Mouse (Mus musculus): ENCODE results near the gene Slc25a17. TPM values are rescaled to one million over a fixed set of nuclear protein-coding genes. Genes with fewer than 3 reads are reported as not detected.

Gene Slc25a17
- polyA plus RNA-seq, 1 experiment from 2014 or later = 93.7 TPM

DNA sequence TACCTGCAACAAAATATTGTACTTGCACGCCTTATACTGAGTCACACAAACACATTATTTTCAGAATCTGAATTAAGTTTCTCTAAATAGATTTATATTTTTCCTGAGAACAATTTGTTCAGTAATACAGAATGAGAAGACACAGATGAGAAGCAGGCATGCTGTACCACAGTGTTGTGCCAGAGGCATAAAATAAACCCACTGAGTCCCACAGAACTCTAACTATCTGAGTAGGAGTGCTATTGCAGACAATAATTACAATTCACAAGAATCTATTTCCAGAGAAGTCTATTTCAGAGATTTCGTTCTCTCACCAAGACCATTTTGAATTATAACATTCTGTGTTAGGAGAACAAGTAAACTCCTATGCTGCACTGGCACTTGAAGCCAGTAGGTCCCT is 13.1 kb downstream of the Slc25a17 start:
- Histone ChIP-seq H3K27ac (no peak overlapping the region), H3K4me1 (replicated peaks) (no peaks in the 10 kb centered on the region), H3K27me3 (ENCODE audit: insufficient read depth, poor library complexity, severe bottlenecking) (no peaks in the 10 kb centered on the region), H3K36me3 (peaks cover 22% of the 10 kb centered on the region), H3K4me3 (no peak overlapping the region), H3K9me3 (no peaks in the 10 kb centered on the region)
- WGBS = 91% methylated on average over 2 of the region's 2 CpGs
- no peak for DNase-seq (ENCODE audit: low spot score)

DNA sequence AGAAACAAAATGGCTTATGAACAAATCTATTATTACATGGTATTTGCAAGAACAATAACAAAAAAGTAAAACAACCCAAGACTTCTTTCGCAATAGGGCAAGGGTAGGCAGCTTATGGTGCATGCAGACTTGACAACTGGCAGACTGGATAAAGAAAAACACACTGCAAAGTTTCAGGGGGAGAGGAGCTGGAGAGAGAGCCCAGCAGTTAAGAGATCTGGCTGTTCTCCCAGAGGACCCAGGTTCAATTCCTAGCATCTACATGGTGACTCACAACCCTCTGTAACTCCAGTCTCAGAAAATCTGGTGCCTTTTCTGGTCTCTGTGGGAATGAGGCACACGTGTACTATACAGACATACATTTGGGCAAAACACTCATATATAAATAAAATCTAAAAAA is 19.2 kb downstream of the Slc25a17 start:
- H3K9me3 ChIP-seq = no peaks in the 10 kb centered on the region
- no peak overlapping the region for H3K4me3 ChIP-seq
- no peak overlapping the region for H3K27ac ChIP-seq
- no peak for DNase-seq (ENCODE audit: low spot score)
- H3K27me3 ChIP-seq (ENCODE audit: insufficient read depth, poor library complexity, severe bottlenecking) = no peaks in the 10 kb centered on the region
- WGBS = 97% methylated on average over 2 of the region's 2 CpGs
- H3K36me3 ChIP-seq = peaks cover 65% of the 10 kb centered on the region
- H3K4me1 ChIP-seq (replicated peaks) = no peaks in the 10 kb centered on the region

DNA sequence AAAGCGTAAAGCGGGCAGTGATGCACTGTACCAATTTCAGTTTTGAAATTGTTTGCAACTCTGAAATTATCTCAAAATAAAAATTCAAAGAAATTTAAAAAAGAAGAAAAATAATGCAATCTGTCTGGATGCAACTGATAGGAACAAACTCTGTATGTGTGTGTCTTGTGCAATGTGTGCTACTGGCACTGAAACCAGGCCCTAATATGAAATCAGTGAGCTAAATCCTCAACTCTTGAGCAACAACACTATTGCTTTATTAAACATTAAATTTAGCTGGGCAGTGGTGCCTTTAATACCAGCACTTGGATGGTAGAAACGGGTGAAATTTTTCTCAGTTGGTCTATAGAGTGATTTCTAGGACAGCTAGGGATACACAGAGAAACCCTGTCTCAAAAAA is 21.5 kb downstream of the Slc25a17 start:
- Histone ChIP-seq H3K36me3 (peaks cover 82% of the 10 kb centered on the region), H3K4me1 (replicated peaks) (no peaks in the 10 kb centered on the region), H3K27me3 (ENCODE audit: insufficient read depth, poor library complexity, severe bottlenecking) (no peaks in the 10 kb centered on the region), H3K4me3 (no peak overlapping the region), H3K27ac (no peak overlapping the region), H3K9me3 (no peaks in the 10 kb centered on the region)
- no peak for DNase-seq (ENCODE audit: low spot score)
- 94% methylated on average over 3 of the region's 3 CpGs for WGBS

GRCm38 (mm10) chr15:81336466-81336865 is 24.1 kb downstream of the Slc25a17 start:
- Histone ChIP-seq H3K36me3 (peaks cover 87% of the 10 kb centered on the region), H3K27me3 (ENCODE audit: insufficient read depth, poor library complexity, severe bottlenecking) (no peaks in the 10 kb centered on the region), H3K27ac (no peak overlapping the region), H3K4me1 (replicated peaks) (no peaks in the 10 kb centered on the region), H3K4me3 (no peak overlapping the region), H3K9me3 (no peaks in the 10 kb centered on the region)
- DNase-seq (ENCODE audit: low spot score) = no peak
- WGBS = 92% methylated on average over 5 of the region's 5 CpGs

- peaks cover 83% of the 10 kb centered on the region for H3K36me3 ChIP-seq
- DNase-seq (ENCODE audit: low spot score) = no peak
- no peaks in the 10 kb centered on the region for H3K9me3 ChIP-seq
- whole genome bisulfite sequencing = 92% methylated on average over 4 of the region's 4 CpGs
- no peaks in the 10 kb centered on the region for H3K4me1 ChIP-seq (replicated peaks)
- no peak overlapping the region for H3K4me3 ChIP-seq
- no peak overlapping the region for H3K27ac ChIP-seq
- no peaks in the 10 kb centered on the region for H3K27me3 ChIP-seq (ENCODE audit: insufficient read depth, poor library complexity, severe bottlenecking)
Measured at GRCm38 (mm10) chr15:81332517-81332916, 28.1 kb downstream of the Slc25a17 start.

DNA sequence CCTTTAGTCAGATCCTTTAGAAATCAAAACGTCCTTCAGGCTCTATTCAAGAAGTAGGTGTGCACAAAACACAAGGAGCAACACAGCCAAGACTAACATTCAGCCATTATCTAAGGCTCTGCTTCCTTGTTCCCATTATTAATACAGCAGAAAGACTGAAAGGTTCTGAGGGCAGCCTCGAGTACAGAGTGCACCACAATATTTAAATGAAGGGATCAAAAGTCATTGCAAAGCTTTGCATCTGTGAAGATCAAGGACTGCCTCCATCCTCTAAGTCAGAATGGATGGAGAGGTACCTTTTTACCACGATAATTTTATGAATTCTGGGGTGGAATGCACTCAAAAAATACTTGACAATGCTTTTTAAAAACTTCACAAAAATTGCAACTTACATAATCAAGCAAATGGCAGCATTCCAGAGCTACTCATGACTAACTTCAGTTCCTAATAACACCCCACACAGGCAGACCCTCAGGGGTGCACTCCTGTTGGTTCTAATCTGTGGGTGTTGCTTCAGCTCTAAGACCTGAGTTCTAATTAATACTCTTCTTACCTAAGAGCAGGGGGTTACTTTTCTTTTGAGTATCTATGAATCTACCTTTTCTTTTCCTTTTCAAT is 29.7 kb downstream of the Slc25a17 start:
- H3K9me3 ChIP-seq = no peaks in the 10 kb centered on the region
- WGBS = 67% methylated on average over 3 of the region's 3 CpGs
- H3K4me1 ChIP-seq (replicated peaks) = no peaks in the 10 kb centered on the region
- H3K4me3 ChIP-seq = no peak overlapping the region
- no peak overlapping the region for H3K27ac ChIP-seq
- H3K27me3 ChIP-seq (ENCODE audit: insufficient read depth, poor library complexity, severe bottlenecking) = no peaks in the 10 kb centered on the region
- peaks cover 84% of the 10 kb centered on the region for H3K36me3 ChIP-seq
- DNase-seq (ENCODE audit: low spot score) = no peak

GRCm38 (mm10) chr15:81329721-81330369 is 30.8 kb downstream of the Slc25a17 start:
- DNase-seq (ENCODE audit: low spot score) = no peak
- no peaks in the 10 kb centered on the region for H3K9me3 ChIP-seq
- WGBS = 55% methylated on average over 5 of the region's 5 CpGs
- no peaks in the 10 kb centered on the region for H3K27me3 ChIP-seq (ENCODE audit: insufficient read depth, poor library complexity, severe bottlenecking)
- H3K4me3 ChIP-seq = no peak overlapping the region
- peaks cover 84% of the 10 kb centered on the region for H3K36me3 ChIP-seq
- H3K27ac ChIP-seq = no peak overlapping the region
- no peaks in the 10 kb centered on the region for H3K4me1 ChIP-seq (replicated peaks)

GRCm38 (mm10) chr15:81327501-81327900 is 33.1 kb downstream of the Slc25a17 start:
- Histone ChIP-seq H3K36me3 (peaks cover 80% of the 10 kb centered on the region), H3K27me3 (ENCODE audit: insufficient read depth, poor library complexity, severe bottlenecking) (no peaks in the 10 kb centered on the region), H3K27ac (no peak overlapping the region), H3K4me1 (replicated peaks) (no peaks in the 10 kb centered on the region), H3K4me3 (no peak overlapping the region), H3K9me3 (no peaks in the 10 kb centered on the region)
- 94% methylated on average over 7 of the region's 7 CpGs for WGBS
- no peak for DNase-seq (ENCODE audit: low spot score)

DNA sequence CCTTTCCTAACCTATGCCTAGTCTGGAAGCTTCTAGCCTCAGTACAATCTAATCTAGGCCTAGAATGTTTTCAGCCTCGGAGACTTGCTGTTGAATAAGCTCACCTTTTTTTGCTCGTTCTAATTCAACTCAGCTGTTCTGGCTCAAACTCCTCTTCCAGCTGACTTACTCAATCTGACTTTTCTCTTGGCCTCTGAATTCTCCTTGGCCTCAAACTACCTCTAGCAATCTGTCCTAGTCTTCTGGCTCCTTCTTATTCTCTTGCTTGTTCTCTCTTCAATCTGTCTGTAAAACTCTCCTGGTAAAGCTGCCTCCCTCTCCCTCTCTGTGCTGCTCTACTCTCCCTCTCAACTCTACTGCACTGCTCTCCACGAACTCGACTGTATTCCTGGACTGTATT is 35.6 kb downstream of the Slc25a17 start:
- Histone ChIP-seq H3K9me3 (no peaks in the 10 kb centered on the region), H3K27ac (no peak overlapping the region), H3K4me1 (replicated peaks) (no peaks in the 10 kb centered on the region), H3K4me3 (no peak overlapping the region), H3K36me3 (peaks cover 93% of the 10 kb centered on the region), H3K27me3 (ENCODE audit: insufficient read depth, poor library complexity, severe bottlenecking) (no peaks in the 10 kb centered on the region)
- DNase-seq (ENCODE audit: low spot score) = no peak
- WGBS = 83% methylated on average over 4 of the region's 4 CpGs

GRCm38 (mm10) chr15:81320137-81320536 is 40.5 kb downstream of the Slc25a17 start:
- WGBS = 92% methylated on average over 3 of the region's 3 CpGs
- no peaks in the 10 kb centered on the region for H3K4me1 ChIP-seq (replicated peaks)
- peaks cover 3% of the 10 kb centered on the region; the same call in 1 of the 2 replicates for H3K9me3 ChIP-seq
- no peaks in the 10 kb centered on the region for H3K27me3 ChIP-seq (ENCODE audit: insufficient read depth, poor library complexity, severe bottlenecking)
- no peak overlapping the region for H3K4me3 ChIP-seq
- no peak for DNase-seq (ENCODE audit: low spot score)
- H3K27ac ChIP-seq = no peak overlapping the region
- H3K36me3 ChIP-seq = peaks cover 90% of the 10 kb centered on the region

GRCm38 (mm10) chr15:81319462-81319861 is 41.1 kb downstream of the Slc25a17 start:
- no peak overlapping the region for H3K27ac ChIP-seq
- H3K9me3 ChIP-seq = peaks cover 3% of the 10 kb centered on the region; the same call in 1 of the 2 replicates
- H3K27me3 ChIP-seq (ENCODE audit: insufficient read depth, poor library complexity, severe bottlenecking) = no peaks in the 10 kb centered on the region
- no peaks in the 10 kb centered on the region for H3K4me1 ChIP-seq (replicated peaks)
- DNase-seq (ENCODE audit: low spot score) = no peak
- 93% methylated on average over 9 of the region's 9 CpGs for WGBS
- H3K36me3 ChIP-seq = peaks cover 84% of the 10 kb centered on the region
- H3K4me3 ChIP-seq = no peak overlapping the region

- Histone ChIP-seq H3K36me3 (peaks cover 36% of the 10 kb centered on the region), H3K27me3 (ENCODE audit: insufficient read depth, poor library complexity, severe bottlenecking) (no peaks in the 10 kb centered on the region), H3K4me1 (replicated peaks) (no peaks in the 10 kb centered on the region), H3K9me3 (peaks cover 3% of the 10 kb centered on the region; the same call in 1 of the 2 replicates), H3K27ac (no peak overlapping the region), H3K4me3 (no peak overlapping the region)
- 96% methylated on average over 3 of the region's 3 CpGs for WGBS
- no peak for DNase-seq (ENCODE audit: low spot score)
Measured at GRCm38 (mm10) chr15:81313928-81314327, 46.7 kb downstream of the Slc25a17 start.

GRCm38 (mm10) chr15:81311026-81311425 is 49.6 kb downstream of the Slc25a17 start:
- 83% methylated on average over 6 of the region's 6 CpGs for whole genome bisulfite sequencing
- no peak overlapping the region for H3K27ac ChIP-seq
- H3K36me3 ChIP-seq = peaks cover 7% of the 10 kb centered on the region
- H3K4me1 ChIP-seq (replicated peaks) = no peaks in the 10 kb centered on the region
- H3K9me3 ChIP-seq = no peaks in the 10 kb centered on the region
- no peak overlapping the region for H3K4me3 ChIP-seq
- H3K27me3 ChIP-seq (ENCODE audit: insufficient read depth, poor library complexity, severe bottlenecking) = no peaks in the 10 kb centered on the region
- no peak for DNase-seq (ENCODE audit: low spot score)
